Mouse (Mus musculus) liver, adult 2 months (tissue): ENCODE data around the gene Acta2.

Experiments
- CTCF ChIP-seq: fragments of 200-500 bp; IDR thresholded peaks from 2 replicates; pipeline ENCODE4 v1.5.1; 2011; ENCODE audit warnings: low read depth, low read length, control low read depth
- POLR2A ChIP-seq: fragments of 200-500 bp; IDR thresholded peaks from 2 replicates; pipeline ENCODE4 v1.6.1; 2011; ENCODE audit warnings: low read length, control low read depth; ENCODE audit not compliant: insufficient read depth; ENCODE audit errors: extremely low read depth

DNA sequence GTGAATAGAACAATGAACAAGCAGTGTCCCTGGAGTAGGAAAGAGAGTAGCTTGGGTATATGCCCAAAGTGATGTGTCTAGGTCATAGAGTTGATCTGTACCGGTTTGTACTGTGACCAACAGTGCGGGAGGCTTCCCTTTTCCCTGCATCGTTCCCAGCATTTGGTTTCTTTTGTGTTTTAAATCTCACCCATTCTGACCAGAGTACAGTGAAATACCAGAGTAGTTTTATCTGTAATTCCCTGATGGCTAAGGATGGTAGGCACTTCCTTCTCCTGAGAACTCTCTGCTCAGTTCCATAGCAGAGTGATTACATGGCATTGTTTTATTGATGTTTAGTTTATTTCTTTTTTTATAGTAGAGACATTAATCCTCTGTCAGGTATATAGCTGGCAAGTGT, 32.6 kb downstream of the Acta2 start:
- no peak for TF ChIP-seq CTCF
- no peak for TF ChIP-seq POLR2A
